Mouse (Mus musculus): ENCODE results near the gene Tprkb.
"Not testable (repeated sequence)": the region's sequence is repeated elsewhere in the genome, so short reads cannot be mapped to it uniquely, and the experiment has no call there.

Tprkb gene

GRCm38 (mm10) chr6:85916596-85916995 is 4.9 kb downstream of the Tprkb start:
- no peak for DNase-seq

- DNase-seq: not testable (repeated sequence)
Observed at GRCm38 (mm10) chr6:85918341-85918740, 6.7 kb downstream of the Tprkb start.

- no peak for DNase-seq
Observed at GRCm38 (mm10) chr6:85919401-85919800, 7.7 kb downstream of the Tprkb start.

DNA sequence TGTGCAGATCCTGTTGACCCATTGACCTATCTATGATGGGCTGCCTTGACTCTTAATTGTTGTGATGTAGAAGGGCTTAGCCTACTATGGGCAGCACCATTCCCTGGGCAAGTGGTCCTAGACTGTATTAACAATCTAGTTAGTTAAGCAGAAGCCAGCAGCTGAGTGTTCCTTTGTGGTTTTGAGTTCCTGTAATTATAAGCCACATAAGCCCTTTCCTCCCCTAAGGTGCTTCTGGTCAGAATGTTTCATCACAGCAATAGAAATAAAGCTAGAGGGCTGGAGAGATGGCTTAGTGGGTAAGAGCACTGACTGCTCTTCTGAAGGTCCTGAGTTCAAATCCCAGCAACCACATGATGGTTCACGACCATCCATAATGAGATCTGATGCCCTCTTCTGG is 12.0 kb downstream of the Tprkb start:
- DNase-seq: no peak

DNA sequence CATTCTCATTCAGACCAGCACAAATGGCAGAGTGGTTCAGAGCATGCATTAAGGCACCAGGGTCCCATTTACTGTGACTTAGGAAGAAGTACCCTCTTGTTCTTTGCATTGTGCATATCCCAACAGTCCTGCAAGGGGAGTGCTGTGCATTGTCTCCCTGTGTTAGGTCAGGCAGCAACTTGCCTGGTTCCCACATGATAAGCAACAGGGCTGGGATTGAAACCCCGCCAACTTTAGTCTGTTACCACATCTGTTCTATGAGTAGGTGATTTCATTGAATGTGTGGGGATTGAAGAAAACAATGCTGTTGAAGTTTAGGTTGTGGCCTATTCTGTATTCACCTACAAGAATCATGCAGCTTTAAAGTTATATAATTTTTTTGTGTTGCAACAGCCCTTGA is 15.0 kb downstream of the Tprkb start:
- DNase-seq: no peak

GRCm38 (mm10) chr6:85927476-85928464 is 16.1 kb downstream of the Tprkb start:
- DNase-seq: no peak

DNA sequence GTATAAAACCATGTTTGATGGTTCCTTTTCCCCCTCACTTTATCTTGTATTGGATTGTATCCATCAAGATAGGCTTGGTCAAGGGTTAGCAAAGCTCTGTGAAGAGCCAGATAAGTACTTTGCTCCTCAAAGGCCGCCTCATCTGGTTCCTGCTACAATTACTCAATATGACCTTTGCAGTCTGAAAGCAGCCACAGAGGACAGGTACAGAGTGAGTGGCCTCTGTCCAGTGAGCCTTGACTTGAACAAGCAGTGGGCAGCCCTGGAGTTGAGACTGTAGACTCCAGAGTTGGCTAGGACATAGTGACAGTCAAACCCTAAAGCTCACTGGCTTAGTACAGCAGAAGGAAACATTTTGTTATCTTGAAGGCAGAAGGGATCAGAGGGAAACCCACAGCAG is 17.6 kb downstream of the Tprkb start:
- DNase-seq: no peak

DNA sequence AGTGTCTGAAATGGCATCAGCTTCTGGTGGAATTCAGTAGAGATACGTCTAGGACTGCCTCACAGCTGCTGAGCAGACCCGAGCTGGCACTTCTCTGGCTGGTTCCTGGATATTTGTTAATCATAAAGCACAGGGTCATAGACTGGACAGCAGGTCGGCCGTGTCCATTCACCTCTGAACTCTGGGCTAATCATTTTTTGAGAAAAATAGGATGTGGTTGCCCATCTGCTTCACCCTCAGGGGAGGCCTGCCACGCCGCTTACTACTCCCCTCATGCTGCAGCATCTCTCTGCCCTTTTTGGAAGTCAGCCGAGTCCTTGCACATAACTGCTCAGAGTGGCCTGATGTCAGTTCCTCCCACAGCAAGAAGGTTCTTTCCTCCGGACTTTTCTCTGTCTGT is 22.4 kb downstream of the Tprkb start:
- DNase-seq: no peak

- peak; percentile 17 for DNase-seq
Observed at GRCm38 (mm10) chr6:85935646-85936045, 24.0 kb downstream of the Tprkb start.

- peak; percentile 84 for DNase-seq
Observed at GRCm38 (mm10) chr6:85936508-85937465, 25.1 kb downstream of the Tprkb start.

GRCm38 (mm10) chr6:85938701-85939100 is 27.0 kb downstream of the Tprkb start:
- no peak for DNase-seq

- no peak for DNase-seq
Observed at GRCm38 (mm10) chr6:85942469-85942868, 30.8 kb downstream of the Tprkb start.

DNA sequence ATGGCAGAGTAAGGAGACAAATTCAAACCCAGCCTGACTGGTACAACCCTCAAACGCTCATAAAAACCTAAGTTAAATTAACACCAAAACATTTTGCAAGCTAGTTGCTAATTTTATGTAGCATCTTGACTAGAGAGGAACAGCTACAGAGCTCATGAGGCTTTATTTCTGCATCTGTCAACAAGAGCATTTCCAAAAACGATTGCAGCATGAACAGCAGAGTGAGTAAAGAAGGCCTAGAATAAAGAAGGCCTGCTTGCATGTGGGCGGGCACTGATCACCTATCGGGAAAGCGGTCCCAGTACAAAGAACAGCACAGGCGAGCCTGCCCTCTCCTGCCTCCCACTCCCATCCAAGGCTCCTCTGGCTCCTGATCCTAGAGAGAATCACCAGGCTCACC is 36.9 kb downstream of the Tprkb start:
- no peak for DNase-seq

- DNase-seq: no peak
Observed at GRCm38 (mm10) chr6:85957581-85957980, 45.9 kb downstream of the Tprkb start.

DNA sequence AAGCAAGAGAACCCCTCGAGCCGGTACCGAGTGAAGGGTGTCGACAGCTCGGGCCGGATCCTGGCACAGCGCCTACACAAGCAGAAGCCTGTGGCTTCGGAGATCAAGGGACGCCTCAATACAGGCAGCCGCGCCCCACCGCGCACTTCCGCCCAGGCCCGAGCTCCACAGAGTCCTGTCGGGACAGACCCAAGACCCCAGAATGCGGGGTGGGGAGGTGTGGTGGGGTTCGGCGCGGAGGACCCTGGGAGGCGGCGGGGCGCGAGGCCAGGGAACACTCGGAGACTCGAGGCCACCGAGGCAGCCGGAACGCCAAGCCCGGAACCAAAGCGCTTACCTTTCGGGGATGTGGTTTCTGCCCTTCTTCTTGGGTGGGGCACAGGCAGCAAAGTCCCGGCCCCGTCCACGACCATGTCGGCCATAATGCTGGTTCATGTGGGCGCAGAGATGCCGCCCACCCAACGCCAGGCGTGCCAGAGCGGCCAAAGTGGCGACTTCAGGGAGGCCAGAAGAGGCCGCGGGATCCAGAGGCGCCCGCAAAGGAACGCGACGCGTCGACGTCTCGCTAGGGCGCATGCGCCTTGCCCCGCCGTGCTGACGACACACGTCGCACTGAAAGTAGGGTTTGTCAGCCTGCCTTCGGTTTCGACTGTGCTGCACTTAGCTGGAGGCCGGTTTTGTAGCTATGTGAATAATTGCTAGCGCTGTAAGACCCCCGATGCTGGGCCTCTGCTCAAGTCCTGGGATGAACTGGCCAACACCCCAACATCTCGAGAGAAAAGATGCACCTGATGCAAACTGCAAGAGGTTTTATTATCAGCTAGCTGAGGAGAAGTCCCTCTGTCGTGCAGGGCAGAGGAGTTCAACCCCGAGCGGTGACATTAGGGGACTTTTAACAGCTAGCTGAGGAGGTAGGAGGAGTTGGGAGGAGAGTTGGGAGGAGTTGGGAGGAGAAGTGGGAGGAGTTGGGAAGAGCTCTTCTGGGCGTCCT is 49.7 kb downstream of the Tprkb start, which contains the start of gene Dusp11:
TSS of gene Dusp11 (minus strand) at position 567 of the 991 bp plus-strand sequence.
- peak; percentile 93 for DNase-seq

GRCm38 (mm10) chr6:85966081-85966480 is 54.4 kb downstream of the Tprkb start:
- peak; percentile 70 for DNase-seq

GRCm38 (mm10) chr6:85966686-85967085 is 55.0 kb downstream of the Tprkb start:
- DNase-seq: peak; percentile 56

DNA sequence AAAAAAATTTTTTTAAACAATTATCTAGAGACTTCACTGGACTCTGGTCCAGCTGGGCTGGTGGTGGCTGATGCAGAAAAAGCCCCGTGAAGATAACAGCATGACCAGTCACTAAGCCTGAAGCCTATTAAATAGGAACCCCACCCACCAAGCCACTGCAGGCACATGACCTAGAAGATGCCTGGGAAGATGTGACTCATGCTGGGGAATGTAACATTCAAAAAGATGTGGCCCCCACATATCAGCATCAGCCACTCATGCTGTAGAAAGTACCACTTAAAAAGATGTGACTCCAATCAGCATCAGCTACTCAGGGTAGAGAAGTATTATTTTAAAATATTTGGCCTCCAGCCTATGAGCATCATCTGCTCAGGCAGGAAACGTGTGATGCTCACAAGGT is 58.2 kb downstream of the Tprkb start:
- DNase-seq: no peak

DNA sequence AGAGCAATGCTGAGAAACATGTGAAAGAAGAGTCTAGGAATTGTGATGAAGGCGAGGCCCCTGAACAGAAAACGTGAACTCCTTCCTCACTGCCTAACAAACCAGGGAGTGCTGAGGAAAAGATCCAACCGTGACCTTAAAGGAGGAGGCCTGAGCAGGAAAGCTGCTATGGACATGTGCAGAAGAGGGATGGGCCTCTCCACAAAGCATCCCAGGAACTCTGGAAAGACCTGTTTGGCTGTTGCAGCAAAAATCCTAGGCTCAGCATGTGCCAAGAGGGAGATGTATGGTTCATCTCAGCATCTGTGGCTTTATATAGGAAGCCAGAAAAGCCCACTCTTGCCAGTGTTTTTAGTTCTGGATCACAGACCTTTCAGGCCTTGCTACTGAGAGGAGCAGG is 61.0 kb downstream of the Tprkb start:
- no peak for DNase-seq

GRCm38 (mm10) chr6:85973336-85973735 is 61.7 kb downstream of the Tprkb start:
- no peak for DNase-seq

GRCm38 (mm10) chr6:85974941-85975617 is 63.4 kb downstream of the Tprkb start:
- no peak for DNase-seq
